Mouse (Mus musculus): ENCODE measurements at regions not wholly inside any gene's neighbourhood (a gene's known extent, or its start where the extent isn't known, plus 50 kb on each side); places are given as distances from the start of the nearest gene placed in this dataset.

- Histone ChIP-seq H3K27ac (ENCODE audit: insufficient read depth, low read depth, low read length) (no peak overlapping the region), H3K4me1 (ENCODE audit: control insufficient read depth, insufficient read depth, low read length) (peaks cover 3% of the 10 kb centered on the region), H3K4me3 (ENCODE audit: insufficient read depth, low read length) (no peak overlapping the region)
- TF ChIP-seq POLR2A (IDR thresholded peaks at IDR 0.05; ENCODE audit: borderline replicate concordance, low read depth, low read length), result no peak
- TF ChIP-seq CTCF (IDR thresholded peaks at IDR 0.05; ENCODE audit: low read depth, low read length), result no peak
Observed at GRCm38 (mm10) chr19:23061906-23062305, 79.1 kb upstream of the Klf9 start.

GRCm38 (mm10) chr19:23062851-23063250 is 78.2 kb upstream of the Klf9 start:
- Histone ChIP-seq H3K4me3 (ENCODE audit: insufficient read depth, low read length) (no peak overlapping the region), H3K27ac (ENCODE audit: insufficient read depth, low read depth, low read length) (no peak overlapping the region), H3K4me1 (ENCODE audit: control insufficient read depth, insufficient read depth, low read length) (no peaks in the 10 kb centered on the region; the same call in 1 of the 2 replicates)
- no peak for TF ChIP-seq CTCF (IDR thresholded peaks at IDR 0.05; ENCODE audit: low read depth, low read length)
- TF ChIP-seq POLR2A (IDR thresholded peaks at IDR 0.05; ENCODE audit: borderline replicate concordance, low read depth, low read length), result no peak

- no peak overlapping the region for H3K4me3 ChIP-seq (ENCODE audit: insufficient read depth, low read length)
- no peaks in the 10 kb centered on the region for H3K4me1 ChIP-seq (ENCODE audit: control insufficient read depth, insufficient read depth, low read length)
- TF ChIP-seq CTCF (IDR thresholded peaks at IDR 0.05; ENCODE audit: low read depth, low read length), result no peak
- TF ChIP-seq POLR2A (IDR thresholded peaks at IDR 0.05; ENCODE audit: borderline replicate concordance, low read depth, low read length), result no peak
- H3K27ac ChIP-seq (ENCODE audit: insufficient read depth, low read depth, low read length), result no peak overlapping the region
Observed at GRCm38 (mm10) chr19:23065548-23065947, 75.5 kb upstream of the Klf9 start.

- Histone ChIP-seq H3K4me1 (ENCODE audit: control insufficient read depth, insufficient read depth, low read length) (no peaks in the 10 kb centered on the region), H3K27ac (ENCODE audit: insufficient read depth, low read depth, low read length) (no peak overlapping the region), H3K4me3 (ENCODE audit: insufficient read depth, low read length) (no peak overlapping the region)
- no peak for TF ChIP-seq CTCF (IDR thresholded peaks at IDR 0.05; ENCODE audit: low read depth, low read length)
- no peak for TF ChIP-seq POLR2A (IDR thresholded peaks at IDR 0.05; ENCODE audit: borderline replicate concordance, low read depth, low read length)
Observed at GRCm38 (mm10) chr19:23066726-23067125, 74.3 kb upstream of the Klf9 start.

- TF ChIP-seq CTCF (IDR thresholded peaks at IDR 0.05; ENCODE audit: low read depth, low read length) (no peak), POLR2A (IDR thresholded peaks at IDR 0.05; ENCODE audit: borderline replicate concordance, low read depth, low read length) (no peak)
- no peak overlapping the region for H3K4me3 ChIP-seq (ENCODE audit: insufficient read depth, low read length)
- H3K4me1 ChIP-seq (ENCODE audit: control insufficient read depth, insufficient read depth, low read length), result no peaks in the 10 kb centered on the region
- H3K27ac ChIP-seq (ENCODE audit: insufficient read depth, low read depth, low read length), result no peak overlapping the region
Observed at GRCm38 (mm10) chr19:23068600-23068999, 72.4 kb upstream of the Klf9 start.

- TF ChIP-seq CTCF (IDR thresholded peaks at IDR 0.05; ENCODE audit: low read depth, low read length), result no peak
- TF ChIP-seq POLR2A (IDR thresholded peaks at IDR 0.05; ENCODE audit: borderline replicate concordance, low read depth, low read length), result no peak
- Histone ChIP-seq H3K4me3 (ENCODE audit: insufficient read depth, low read length) (no peak overlapping the region), H3K4me1 (ENCODE audit: control insufficient read depth, insufficient read depth, low read length) (no peaks in the 10 kb centered on the region), H3K27ac (ENCODE audit: insufficient read depth, low read depth, low read length) (no peak overlapping the region)
Observed at GRCm38 (mm10) chr19:23069656-23070055, 71.4 kb upstream of the Klf9 start.

GRCm38 (mm10) chr19:23071000-23071399 is 70.0 kb upstream of the Klf9 start:
- no peaks in the 10 kb centered on the region for H3K4me1 ChIP-seq (ENCODE audit: control insufficient read depth, insufficient read depth, low read length)
- no peak overlapping the region for H3K27ac ChIP-seq (ENCODE audit: insufficient read depth, low read depth, low read length)
- TF ChIP-seq POLR2A (IDR thresholded peaks at IDR 0.05; ENCODE audit: borderline replicate concordance, low read depth, low read length), result no peak
- no peak for TF ChIP-seq CTCF (IDR thresholded peaks at IDR 0.05; ENCODE audit: low read depth, low read length)
- no peak overlapping the region for H3K4me3 ChIP-seq (ENCODE audit: insufficient read depth, low read length)

- TF ChIP-seq POLR2A (IDR thresholded peaks at IDR 0.05; ENCODE audit: borderline replicate concordance, low read depth, low read length) (no peak), CTCF (IDR thresholded peaks at IDR 0.05; ENCODE audit: low read depth, low read length) (no peak)
- no peak overlapping the region for H3K4me3 ChIP-seq (ENCODE audit: insufficient read depth, low read length)
Observed at GRCm38 (mm10) chr19:23074602-23075570, 66.1 kb upstream of the Klf9 start.

GRCm38 (mm10) chr19:23075790-23076189 is 65.2 kb upstream of the Klf9 start:
- TF ChIP-seq CTCF (IDR thresholded peaks at IDR 0.05; ENCODE audit: low read depth, low read length) (no peak), POLR2A (IDR thresholded peaks at IDR 0.05; ENCODE audit: borderline replicate concordance, low read depth, low read length) (no peak)
- no peaks in the 10 kb centered on the region for H3K4me1 ChIP-seq (ENCODE audit: control insufficient read depth, insufficient read depth, low read length)
- H3K4me3 ChIP-seq (ENCODE audit: insufficient read depth, low read length), result no peak overlapping the region
- H3K27ac ChIP-seq (ENCODE audit: insufficient read depth, low read depth, low read length), result no peak overlapping the region

More at GRCm38 (mm10) chr19:23074602-23075570, 66.1 kb upstream of the Klf9 start:
- no peaks in the 10 kb centered on the region for H3K4me1 ChIP-seq (ENCODE audit: control insufficient read depth, insufficient read depth, low read length)
- H3K27ac ChIP-seq (ENCODE audit: insufficient read depth, low read depth, low read length), result no peak overlapping the region

- no peaks in the 10 kb centered on the region for H3K4me1 ChIP-seq (ENCODE audit: control insufficient read depth, insufficient read depth, low read length)
- no peak overlapping the region for H3K27ac ChIP-seq (ENCODE audit: insufficient read depth, low read depth, low read length)
- TF ChIP-seq POLR2A (IDR thresholded peaks at IDR 0.05; ENCODE audit: borderline replicate concordance, low read depth, low read length) (no peak), CTCF (IDR thresholded peaks at IDR 0.05; ENCODE audit: low read depth, low read length) (no peak)
- H3K4me3 ChIP-seq (ENCODE audit: insufficient read depth, low read length), result no peak overlapping the region
Observed at GRCm38 (mm10) chr19:23085173-23085660, 55.8 kb upstream of the Klf9 start.

Measured in bone marrow macrophage, adult 2 months (primary cell).